Mouse (Mus musculus): ENCODE measurements around the gene Nufip2.

GRCm38 (mm10) chr11:77697232-77697631 lies 11.3 kb downstream of the Nufip2 start:
- TF ChIP-seq CTCF (IDR thresholded peaks at IDR 0.05; ENCODE audit: extremely low read depth, insufficient read length, insufficient replicate concordance, low read depth, low read length) = no peak
- no peak for TF ChIP-seq POLR2A (IDR thresholded peaks at IDR 0.05; ENCODE audit: low read depth, low read length)

Measured in small intestine, adult 2 months (tissue).